Mouse (Mus musculus) embryonic fibroblast, embryonic 13.5 days (primary cell): ENCODE measurements at regions not wholly inside any gene's neighbourhood (a gene's known extent, or its start where the extent isn't known, plus 50 kb on each side); places are given as distances from the start of the nearest gene placed in this dataset.

Source experiments
- CTCF ChIP-seq: IDR thresholded peaks from 2 replicates; pipeline ENCODE4 v1.5.1; 2011; ENCODE audit warnings: mild to moderate bottlenecking, control low read depth, low read length, moderate library complexity, borderline replicate concordance; ENCODE audit not compliant: insufficient read depth
- POLR2A ChIP-seq: IDR thresholded peaks from 2 replicates; pipeline ENCODE4 v1.6.1; 2011; ENCODE audit warnings: low read depth, mild to moderate bottlenecking, control low read depth, low read length, moderate library complexity

DNA sequence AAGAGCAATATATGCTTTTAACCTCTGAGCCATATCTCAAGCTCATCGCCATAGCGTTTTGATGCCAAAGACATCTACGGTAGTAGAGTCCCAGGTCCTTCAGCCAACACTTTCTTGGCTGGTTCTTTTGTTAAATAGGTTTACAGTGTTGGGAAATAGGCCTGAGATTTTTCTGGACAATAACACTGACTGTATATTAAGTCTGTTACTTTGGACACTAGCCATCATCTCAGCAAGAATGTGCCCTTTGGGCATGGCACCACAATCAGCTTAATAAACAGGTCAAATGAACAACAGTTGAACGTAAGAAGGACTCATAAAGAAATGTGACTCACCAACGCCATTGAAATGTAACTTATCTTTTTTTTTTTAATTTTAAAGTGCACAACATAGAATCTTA, 68.6 kb upstream of the Adamts9 start:
- TF ChIP-seq POLR2A (no peak), CTCF (no peak)
